Mouse (Mus musculus): ENCODE data around the gene Hoxb5. TPM values are rescaled to one million over a fixed set of nuclear protein-coding genes. Genes with fewer than 3 reads are reported as not detected.

Hoxb5 gene
- polyA plus RNA-seq, 1 experiment from 2014 or later: 79.2 TPM

- Histone ChIP-seq H3K36me3 (no peaks in the 10 kb centered on the region), H3K4me1 (peaks cover 67% of the 10 kb centered on the region), H3K27me3 (replicated peaks) (peaks cover 1% of the 10 kb centered on the region; the same call in 1 of the 2 replicates), H3K27ac (peak overlapping the region; percentile 100), H3K9ac (peak overlapping the region; percentile 100), H3K4me3 (peak overlapping the region; percentile 95), H3K4me2 (replicated peaks) (peak overlapping the region; percentile 100), H3K9me3 (no peaks in the 10 kb centered on the region)
- ATAC-seq (ENCODE audit: low FRiP score, low read depth): no peak
- 8% methylated on average over 4 of the region's 4 CpGs for WGBS
Observed at GRCm38 (mm10) chr11:96275896-96276295, 27.2 kb upstream of the Hoxb5 start.

- under 1% methylated on average over 35 of the region's 35 CpGs for WGBS
- Histone ChIP-seq H3K36me3 (no peaks in the 10 kb centered on the region), H3K4me2 (replicated peaks) (peak overlapping the region; percentile 100), H3K4me1 (peaks cover 69% of the 10 kb centered on the region), H3K9ac (peak overlapping the region; percentile 100), H3K27ac (peak overlapping the region; percentile 100), H3K9me3 (no peaks in the 10 kb centered on the region), H3K27me3 (replicated peaks) (peaks cover 3% of the 10 kb centered on the region; the same call in 1 of the 2 replicates), H3K4me3 (peak overlapping the region; percentile 95)
- no peak for ATAC-seq (ENCODE audit: low FRiP score, low read depth)
Observed at GRCm38 (mm10) chr11:96277151-96278044, 25.7 kb upstream of the Hoxb5 start.

GRCm38 (mm10) chr11:96278324-96278723, 24.8 kb upstream of the Hoxb5 start:
- peaks cover 3% of the 10 kb centered on the region; the same call in 1 of the 2 replicates for H3K27me3 ChIP-seq (replicated peaks)

GRCm38 (mm10) chr11:96278773-96279172, 24.4 kb upstream of the Hoxb5 start:
- peaks cover 3% of the 10 kb centered on the region; the same call in 1 of the 2 replicates for H3K27me3 ChIP-seq (replicated peaks)
- H3K36me3 ChIP-seq: no peaks in the 10 kb centered on the region
- no peak overlapping the region; the same call in 1 of the 2 replicates for H3K4me3 ChIP-seq
- peak overlapping the region; percentile 100; the same call in 1 of the 2 replicates for H3K27ac ChIP-seq
- H3K9me3 ChIP-seq: no peaks in the 10 kb centered on the region
- H3K9ac ChIP-seq: peak overlapping the region; percentile 100
- peak overlapping the region; percentile 100 for H3K4me2 ChIP-seq (replicated peaks)
- WGBS: under 1% methylated on average over 9 of the region's 9 CpGs
- ATAC-seq (ENCODE audit: low FRiP score, low read depth): peak; percentile 46; the same call in 1 of the 2 replicates
- H3K4me1 ChIP-seq: peaks cover 67% of the 10 kb centered on the region

More at GRCm38 (mm10) chr11:96278324-96278723, 24.8 kb upstream of the Hoxb5 start:
- 5% methylated on average over 14 of the region's 14 CpGs for WGBS
- peak overlapping the region; percentile 100 for H3K9ac ChIP-seq
- no peaks in the 10 kb centered on the region for H3K9me3 ChIP-seq
- peak overlapping the region; percentile 95 for H3K4me3 ChIP-seq
- H3K4me2 ChIP-seq (replicated peaks): peak overlapping the region; percentile 100
- H3K36me3 ChIP-seq: no peaks in the 10 kb centered on the region
- peaks cover 69% of the 10 kb centered on the region for H3K4me1 ChIP-seq
- H3K27ac ChIP-seq: peak overlapping the region; percentile 100
- 0 out of 2 replicates have a peak, but pooled peaks have one; percentile 31 for ATAC-seq (ENCODE audit: low FRiP score, low read depth)

- 0 out of 2 replicates have a peak, but pooled peaks cover 3% of the 10 kb centered on the region for H3K27me3 ChIP-seq (replicated peaks)
- peak overlapping the region; percentile 100 for H3K4me2 ChIP-seq (replicated peaks)
- peak overlapping the region; percentile 44 for H3K4me3 ChIP-seq
- H3K27ac ChIP-seq: peak overlapping the region; percentile 100
- 1% methylated on average over 31 of the region's 31 CpGs for WGBS
- peaks cover 58% of the 10 kb centered on the region for H3K4me1 ChIP-seq
- peaks cover 3% of the 10 kb centered on the region; the same call in 1 of the 2 replicates for H3K36me3 ChIP-seq
- no peak for ATAC-seq (ENCODE audit: low FRiP score, low read depth)
- H3K9me3 ChIP-seq: no peaks in the 10 kb centered on the region
- H3K9ac ChIP-seq: peak overlapping the region; percentile 100
Observed at GRCm38 (mm10) chr11:96279421-96280233, 23.5 kb upstream of the Hoxb5 start.

GRCm38 (mm10) chr11:96280399-96281378, 22.4 kb upstream of the Hoxb5 start:
- Histone ChIP-seq H3K9ac (peak overlapping the region; percentile 100), H3K27me3 (replicated peaks) (0 out of 2 replicates have a peak, but pooled peaks cover 3% of the 10 kb centered on the region), H3K9me3 (no peaks in the 10 kb centered on the region), H3K4me2 (replicated peaks) (peak overlapping the region; percentile 100), H3K4me3 (peak overlapping the region; percentile 99), H3K36me3 (peaks cover 3% of the 10 kb centered on the region; the same call in 1 of the 2 replicates), H3K4me1 (peaks cover 48% of the 10 kb centered on the region), H3K27ac (peak overlapping the region; percentile 100)
- WGBS: 5% methylated on average over 8 of the region's 8 CpGs
- ATAC-seq (ENCODE audit: low FRiP score, low read depth): no peak

- Histone ChIP-seq H3K9ac (peak overlapping the region; percentile 100), H3K4me2 (replicated peaks) (peak overlapping the region; percentile 100), H3K27ac (peak overlapping the region; percentile 90)
Observed at GRCm38 (mm10) chr11:96281396-96281795, 21.7 kb upstream of the Hoxb5 start.

GRCm38 (mm10) chr11:96281855-96282570, 21.1 kb upstream of the Hoxb5 start, which contains the start of gene Hoxb8:
TSS of gene Hoxb8 (plus strand) at chr11:96281905.
- peak within 1 kb of the TSS; percentile 100 for H3K9ac ChIP-seq
- H3K27ac ChIP-seq: peak within 1 kb of the TSS; percentile 99
- H3K9me3 ChIP-seq: no peaks in the 10 kb centered on the region
- H3K36me3 ChIP-seq: peaks cover 3% of the 10 kb centered on the region; the same call in 1 of the 2 replicates
- peak within 1 kb of the TSS; percentile 99 for H3K4me3 ChIP-seq
- 0 out of 2 replicates have a peak, but pooled peaks cover 3% of the 10 kb centered on the region for H3K27me3 ChIP-seq (replicated peaks)
- WGBS: under 1% methylated on average over 27 of the region's 27 CpGs
- 0 out of 2 replicates have a peak, but pooled peaks have one; percentile 31 for ATAC-seq (ENCODE audit: low FRiP score, low read depth)
- H3K4me2 ChIP-seq (replicated peaks): peak within 1 kb of the TSS; percentile 100
- peaks cover 35% of the 10 kb centered on the region for H3K4me1 ChIP-seq

More at GRCm38 (mm10) chr11:96281396-96281795, 21.7 kb upstream of the Hoxb5 start:
- WGBS: 2% methylated on average over 18 of the region's 18 CpGs
- H3K9me3 ChIP-seq: no peaks in the 10 kb centered on the region
- H3K27me3 ChIP-seq (replicated peaks): 0 out of 2 replicates have a peak, but pooled peaks cover 3% of the 10 kb centered on the region
- peak overlapping the region; percentile 99 for H3K4me3 ChIP-seq
- H3K4me1 ChIP-seq: peaks cover 41% of the 10 kb centered on the region
- H3K36me3 ChIP-seq: peaks cover 3% of the 10 kb centered on the region; the same call in 1 of the 2 replicates
- no peak for ATAC-seq (ENCODE audit: low FRiP score, low read depth)

GRCm38 (mm10) chr11:96282795-96283430, 20.2 kb upstream of the Hoxb5 start:
- Histone ChIP-seq H3K4me2 (replicated peaks) (peak overlapping the region; percentile 100), H3K4me3 (peak overlapping the region; percentile 99), H3K9me3 (no peaks in the 10 kb centered on the region), H3K9ac (peak overlapping the region; percentile 100), H3K27ac (peak overlapping the region; percentile 99), H3K4me1 (peaks cover 29% of the 10 kb centered on the region), H3K36me3 (peaks cover 3% of the 10 kb centered on the region; the same call in 1 of the 2 replicates), H3K27me3 (replicated peaks) (0 out of 2 replicates have a peak, but pooled peaks cover 3% of the 10 kb centered on the region)
- WGBS: under 1% methylated on average over 49 of the region's 49 CpGs
- ATAC-seq (ENCODE audit: low FRiP score, low read depth): no peak
